Mouse (Mus musculus) right cerebral cortex, adult 2 months (tissue): ENCODE data around the gene Ern1.
"Not testable (repeated sequence)": the region's sequence is repeated elsewhere in the genome, so short reads cannot be mapped to it uniquely, and the experiment has no call there.

Source experiments
- DNase-seq, 2 experiments: peaks; one replicate each; pipeline ENCODE4 v3.0.0; 2021 to 2022; ENCODE audit warnings: low spot score in 2 of 2

The Ern1 gene

DNA sequence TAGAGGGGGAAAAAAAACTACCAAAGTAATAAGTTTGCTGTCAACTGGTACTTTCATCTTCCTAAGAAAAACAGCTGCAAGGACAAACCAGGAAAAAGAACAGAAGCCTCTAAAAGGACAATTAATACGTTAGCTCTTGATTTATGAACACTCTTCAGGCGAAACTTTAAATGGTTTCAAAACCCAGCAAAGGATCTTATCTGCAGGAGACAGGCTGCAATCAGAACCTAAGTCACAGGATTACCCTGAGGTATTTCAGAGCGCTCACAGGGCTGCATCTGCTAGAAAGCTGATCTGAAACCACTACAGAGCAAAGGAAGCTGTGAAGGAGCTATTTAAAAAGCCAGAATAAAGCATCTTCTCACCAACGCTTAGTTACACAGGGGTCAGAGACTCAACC, 6.0 kb downstream of the Ern1 start:
- no peak for DNase-seq

DNA sequence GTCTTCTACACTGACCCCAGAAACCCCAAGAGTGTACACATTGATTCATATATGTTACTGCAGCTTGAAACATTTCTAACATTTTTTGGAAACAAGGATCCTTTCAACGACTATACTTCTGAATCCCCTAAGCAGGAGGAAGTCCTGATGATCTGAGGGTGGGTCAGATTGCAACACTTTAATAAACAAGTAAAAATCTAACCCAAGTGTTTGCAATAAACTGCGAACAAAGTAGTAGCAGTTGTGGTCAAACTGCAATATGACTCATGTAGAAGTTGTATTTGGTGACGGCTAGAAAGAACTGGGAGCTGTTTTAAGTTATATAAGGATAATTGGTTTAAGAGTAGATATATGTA, 7.1 kb downstream of the Ern1 start:
- DNase-seq = no peak

- peak; percentile 24 to 33 for DNase-seq
Measured at GRCm38 (mm10) chr11:106479619-106480529, 7.8 kb downstream of the Ern1 start.

GRCm38 (mm10) chr11:106478745-106479144, 8.9 kb downstream of the Ern1 start:
- no peak for DNase-seq

DNA sequence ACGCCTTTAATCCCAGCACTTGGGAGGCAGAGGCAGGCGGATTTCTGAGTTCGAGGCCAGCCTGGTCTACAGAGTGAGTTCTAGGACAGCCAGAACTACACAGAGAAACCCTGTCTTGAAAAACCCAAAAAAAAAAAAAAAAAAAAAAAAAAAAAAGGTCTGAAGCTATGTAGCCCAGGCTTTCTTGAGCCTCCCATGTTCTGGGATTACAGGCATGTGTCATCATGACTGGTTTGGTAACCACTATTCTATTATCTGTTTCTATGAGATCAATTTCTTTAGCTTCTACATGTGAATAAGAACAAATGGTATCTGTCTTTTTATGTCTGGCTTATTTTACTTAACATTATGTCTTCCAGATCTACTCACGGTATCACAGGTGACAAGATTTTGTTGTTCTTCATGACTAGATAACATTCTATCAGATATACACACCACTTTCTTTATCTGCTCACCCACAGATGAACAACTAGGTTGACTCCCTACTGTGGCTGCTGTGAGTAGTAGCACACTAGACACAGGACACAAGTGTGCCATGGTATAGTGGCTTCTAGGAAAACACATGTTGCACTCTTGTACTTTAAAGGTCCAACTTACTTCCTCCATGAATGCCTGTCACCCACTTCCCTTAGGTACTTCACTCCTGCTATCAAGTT, 10.0 kb downstream of the Ern1 start:
- no peak for DNase-seq

DNA sequence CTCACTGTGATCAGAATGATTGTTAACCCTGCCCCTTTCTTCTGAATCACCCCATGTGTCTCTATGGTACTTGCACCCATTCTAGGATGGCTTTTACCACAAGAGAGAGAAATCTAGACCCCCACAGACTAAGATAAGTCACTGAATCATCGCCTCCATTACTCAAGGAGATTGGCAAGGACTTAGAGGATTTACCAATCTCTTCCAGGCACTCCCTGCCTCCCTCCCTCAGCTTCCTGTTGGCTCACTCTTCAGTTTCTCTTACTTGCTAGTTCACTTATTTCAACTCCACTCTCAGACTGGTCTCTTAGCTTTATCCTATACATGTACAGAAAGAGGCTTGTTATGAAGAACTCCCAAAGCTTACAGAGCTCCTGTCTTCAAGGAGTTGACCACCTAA, 12.3 kb downstream of the Ern1 start:
- DNase-seq = no peak

- DNase-seq = no peak
Measured at GRCm38 (mm10) chr11:106471629-106472028, 16.0 kb downstream of the Ern1 start.

GRCm38 (mm10) chr11:106468509-106468908, 19.1 kb downstream of the Ern1 start:
- no peak for DNase-seq

GRCm38 (mm10) chr11:106465932-106466331, 21.7 kb downstream of the Ern1 start:
- no peak for DNase-seq

DNA sequence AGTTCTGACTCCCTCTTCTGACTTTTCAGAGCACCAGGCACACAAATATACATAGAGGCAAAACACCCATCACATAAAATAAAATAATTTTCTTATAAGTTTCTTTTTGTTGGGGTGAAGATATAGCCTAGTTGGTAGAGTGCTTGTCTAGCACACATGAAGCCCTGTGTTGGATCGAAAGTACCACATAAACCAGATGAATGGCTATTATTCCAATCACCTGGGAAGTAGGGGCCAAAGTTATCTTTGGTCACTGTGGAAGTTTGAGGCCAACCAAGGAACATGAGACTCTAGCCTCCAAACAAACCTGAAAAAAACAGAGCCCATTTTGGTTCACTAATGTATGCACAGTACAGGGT, 22.1 kb downstream of the Ern1 start:
- no peak for DNase-seq

- no peak for DNase-seq
Measured at GRCm38 (mm10) chr11:106464681-106465544, 22.7 kb downstream of the Ern1 start.

GRCm38 (mm10) chr11:106463845-106464244, 23.8 kb downstream of the Ern1 start:
- peak in 1 of 2 experiments; percentile 6 for DNase-seq

DNA sequence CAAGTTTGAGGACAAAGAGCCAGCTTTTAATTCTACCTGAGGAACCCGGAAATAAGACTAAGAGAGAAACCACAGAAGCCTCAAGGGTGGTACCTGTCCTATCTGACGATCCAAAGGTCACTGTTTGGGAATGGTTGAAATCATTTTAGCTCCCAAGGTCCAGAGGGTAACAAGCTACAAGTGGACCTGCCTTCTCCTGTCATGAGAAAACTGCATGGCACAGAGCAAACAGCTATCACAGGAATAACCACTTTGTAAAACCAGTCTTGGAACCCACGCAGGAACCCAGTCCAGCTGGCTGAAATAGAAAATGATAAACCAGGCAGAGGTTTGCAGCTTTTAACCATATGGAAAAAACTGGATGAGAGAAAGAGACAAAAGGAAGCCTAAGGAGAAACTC, 25.3 kb downstream of the Ern1 start:
- peak; percentile 12 to 21 for DNase-seq

GRCm38 (mm10) chr11:106461145-106461932, 26.3 kb downstream of the Ern1 start:
- no peak for DNase-seq

DNA sequence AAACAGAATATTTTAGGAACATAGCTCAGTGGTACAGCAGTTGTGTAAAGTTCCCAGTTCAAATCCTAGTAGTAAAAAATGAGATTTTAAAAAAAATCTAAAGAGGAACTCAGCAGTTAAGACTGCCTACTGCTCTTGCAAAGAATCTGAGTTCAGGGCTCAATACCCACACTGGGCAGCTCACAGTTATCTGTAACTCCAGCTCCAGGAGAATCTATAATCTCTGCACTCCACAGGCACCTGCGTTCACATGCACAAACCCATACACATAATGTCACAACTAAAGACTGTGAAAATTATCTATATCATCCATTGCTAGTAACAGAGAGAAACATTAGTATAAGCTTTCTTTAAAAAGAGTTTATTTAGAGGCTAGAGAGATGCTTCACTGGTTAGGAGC, 27.0 kb downstream of the Ern1 start:
- DNase-seq = no peak

GRCm38 (mm10) chr11:106458540-106458939, 29.1 kb downstream of the Ern1 start:
- no peak for DNase-seq

DNA sequence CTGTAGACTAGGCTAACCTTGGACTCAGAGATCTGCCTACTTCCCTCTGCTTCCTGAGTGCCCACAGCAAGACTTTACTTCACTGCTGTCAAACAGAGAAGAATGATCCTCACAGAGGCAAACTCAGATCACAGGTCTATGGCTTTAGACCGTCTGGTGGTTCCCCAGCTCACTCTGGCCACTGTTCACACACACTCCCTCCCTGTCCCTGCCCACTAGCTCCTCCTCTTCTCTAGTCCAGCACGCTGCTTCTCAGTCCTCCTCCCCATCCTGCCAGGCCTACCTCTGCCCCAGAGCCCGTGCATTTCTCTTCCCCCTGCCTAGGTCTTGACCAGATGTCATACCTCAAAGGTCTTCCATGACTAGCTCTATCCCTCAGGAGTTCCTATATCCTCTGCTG, 44.0 kb downstream of the Ern1 start:
- no peak for DNase-seq

- not testable (repeated sequence) for DNase-seq
Measured at GRCm38 (mm10) chr11:106442564-106442963, 45.1 kb downstream of the Ern1 start.

GRCm38 (mm10) chr11:106440318-106440717, 47.3 kb downstream of the Ern1 start:
- DNase-seq = no peak

GRCm38 (mm10) chr11:106439355-106439754, 48.3 kb downstream of the Ern1 start:
- no peak for DNase-seq

GRCm38 (mm10) chr11:106438524-106439177, 49.0 kb downstream of the Ern1 start:
- DNase-seq = no peak
